Mouse (Mus musculus) midbrain, embryonic 16.5 days (tissue): Measurements from ENCODE around the gene S100a1. TPM values are rescaled to one million over a fixed set of nuclear protein-coding genes. Genes with fewer than 3 reads are reported as not detected.
A peak's percentile ranks its signal among the peaks of the same experiment; 100 is the strongest.

ENCODE experiments used
- ATAC-seq: fragments of 200-750 bp; cut with Nextera tagmentation; 2 replicates; pipeline ENCODE4 v1.8.0; 2017; ENCODE audit warnings: moderate TSS enrichment
- H3K27ac ChIP-seq: fragments of 300-500 bp; sonication (generic); 2 replicates; pipeline ENCODE4 v1.5.1; 2014; ENCODE audit warnings: mild to moderate bottlenecking, low read length, mixed read lengths
- H3K27me3 ChIP-seq: fragments of 300-500 bp; sonication (generic); 2 replicates; pipeline ENCODE4 v1.6.1; 2014; ENCODE audit warnings: low read depth, low read length, mixed read lengths; ENCODE audit not compliant: control insufficient read depth, insufficient read depth
- H3K36me3 ChIP-seq: fragments of 300-500 bp; sonication (generic); 2 replicates; pipeline ENCODE4 v1.6.1; 2014; ENCODE audit warnings: mild to moderate bottlenecking, low read length, moderate library complexity, mixed read lengths; ENCODE audit not compliant: control insufficient read depth, insufficient read depth
- H3K4me1 ChIP-seq: fragments of 300-500 bp; sonication (generic); 2 replicates; pipeline ENCODE4 v1.6.1; 2014; ENCODE audit warnings: mild to moderate bottlenecking, low read length, mixed read lengths; ENCODE audit not compliant: control insufficient read depth, insufficient read depth
- H3K4me2 ChIP-seq: fragments of 300-500 bp; sonication (generic); 2 replicates; pipeline ENCODE4 v1.6.1; 2014; ENCODE audit warnings: mild to moderate bottlenecking, low read length, mixed read lengths
- H3K4me3 ChIP-seq: fragments of 300-500 bp; sonication (generic); 2 replicates; pipeline ENCODE4 v1.5.1; 2014; ENCODE audit warnings: low read depth, mild to moderate bottlenecking, low read length, moderate library complexity, mixed read lengths
- H3K9ac ChIP-seq: fragments of 300-500 bp; sonication (generic); 2 replicates; pipeline ENCODE4 v1.6.1; 2014; ENCODE audit warnings: low read depth, low read length, mixed read lengths
- H3K9me3 ChIP-seq: fragments of 300-500 bp; sonication (generic); replicated peaks from 2 replicates; pipeline ENCODE4 v1.6.1; 2014; ENCODE audit warnings: mild to moderate bottlenecking, low read length, mixed read lengths; ENCODE audit not compliant: control insufficient read depth, poor library complexity, severe bottlenecking
- WGBS: fragments of 180-500 bp; shearing (Covaris S2); extraction: QIAGEN DNeasy Blood & Tissue Kit; methylation state at CpG from one replicate; pipeline ENCODE4 v1.1.7; 2014; 5-methylcytosine and 5-hydroxymethylcytosine counted together
- polyA plus RNA-seq: library from polyadenylated mRNA; unstranded; fragments of >200 nt; fragmentation: Nextera tagmentation; extraction: Ambion mirVana; gene quantifications from 2 replicates; pipeline ENCODE4 v1.2.1, GENCODE M21; 2015

The S100a1 gene
- polyA plus RNA-seq, 1 experiment from 2014 or later, result 19.5 TPM

DNA sequence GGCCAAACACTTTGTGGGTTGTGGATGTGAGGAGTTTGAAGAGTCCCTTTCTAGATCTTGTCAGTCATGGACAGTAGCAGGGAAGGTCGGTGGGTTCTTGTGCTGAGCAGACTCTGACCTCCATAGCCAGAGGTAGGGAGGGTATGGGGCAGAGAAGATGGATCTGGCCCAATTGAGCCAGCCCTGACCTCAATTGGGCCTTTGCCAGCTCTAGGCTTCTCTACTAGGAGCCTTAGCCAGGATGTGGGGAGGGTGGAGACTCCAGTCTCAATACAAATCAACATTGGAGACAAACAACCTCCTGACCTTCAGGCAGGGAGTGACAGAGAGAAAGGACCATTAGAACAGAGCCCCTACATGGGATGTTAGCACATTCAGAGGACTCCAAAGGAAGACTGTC lies 1.1 kb upstream of the S100a1 start:
- Histone ChIP-seq H3K4me3 (peak overlapping the region; percentile 30), H3K9me3 (no peaks in the 10 kb centered on the region), H3K4me2 (peak overlapping the region; percentile 57), H3K4me1 (peaks cover 7% of the 10 kb centered on the region; the same call in 1 of the 2 replicates), H3K36me3 (no peaks in the 10 kb centered on the region), H3K27me3 (peaks cover 29% of the 10 kb centered on the region), H3K27ac (no peak overlapping the region), H3K9ac (no peak overlapping the region)
- 50% methylated on average over 1 of the region's 1 CpGs for WGBS
- no peak for ATAC-seq

DNA sequence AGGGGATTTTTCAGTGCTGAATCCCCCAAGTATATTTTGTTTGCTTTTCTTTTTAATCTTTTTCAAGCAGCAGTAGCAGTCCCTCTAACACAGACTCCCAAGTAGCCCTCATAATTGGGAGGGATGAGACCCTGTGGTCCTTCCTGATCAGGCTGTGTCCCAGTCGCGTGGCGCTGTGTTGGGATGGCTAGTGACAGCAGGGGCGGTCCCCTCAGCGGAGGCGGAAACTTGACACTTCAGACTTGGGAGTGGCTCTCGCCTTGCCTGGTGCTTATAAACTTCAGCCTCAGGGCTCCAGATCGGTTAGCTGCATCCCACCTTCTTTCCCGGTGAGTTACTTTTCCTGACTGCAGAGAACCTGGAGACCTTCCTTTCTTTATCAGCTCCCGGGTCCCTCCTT lies 499 bp upstream of the S100a1 start:
- Histone ChIP-seq H3K27ac (no peak overlapping the region), H3K36me3 (no peaks in the 10 kb centered on the region), H3K9me3 (no peaks in the 10 kb centered on the region), H3K9ac (peak overlapping the region; percentile 36), H3K4me3 (peak overlapping the region; percentile 30), H3K4me1 (peaks cover 8% of the 10 kb centered on the region; the same call in 1 of the 2 replicates), H3K4me2 (peak overlapping the region; percentile 57), H3K27me3 (peaks cover 29% of the 10 kb centered on the region)
- ATAC-seq, result no peak
- WGBS, result under 1% methylated on average over 10 of the region's 10 CpGs

- 77% methylated on average over 9 of the region's 9 CpGs for WGBS
Measured at GRCm38 (mm10) chr3:90512948-90513642, 1.1 kb downstream of the S100a1 start.

DNA sequence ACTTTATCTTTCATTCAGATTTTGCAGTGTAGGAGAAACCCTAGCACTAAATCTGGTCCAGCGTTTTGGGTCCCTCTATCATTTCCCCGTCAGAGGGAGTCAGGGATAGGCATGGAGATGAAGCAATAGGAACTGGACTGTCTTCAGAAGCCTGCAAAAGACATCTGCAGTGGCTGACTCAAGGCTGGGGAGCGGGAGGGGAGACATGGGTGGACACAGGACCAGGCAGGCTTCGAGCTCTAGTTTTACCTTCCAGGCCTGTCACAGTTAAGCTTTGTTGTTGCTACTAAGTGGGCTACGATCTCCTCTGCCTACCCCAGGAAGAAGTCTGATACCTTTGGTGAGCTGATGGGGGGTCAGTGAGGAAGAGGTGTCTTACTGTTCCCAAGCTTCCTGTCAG lies 1.9 kb downstream of the S100a1 start:
- Histone ChIP-seq H3K9me3 (no peaks in the 10 kb centered on the region), H3K9ac (no peak overlapping the region), H3K36me3 (no peaks in the 10 kb centered on the region), H3K27me3 (peaks cover 29% of the 10 kb centered on the region), H3K4me1 (peaks cover 19% of the 10 kb centered on the region), H3K4me2 (no peak overlapping the region), H3K27ac (no peak overlapping the region), H3K4me3 (no peak overlapping the region)
- ATAC-seq, result no peak
- WGBS, result 89% methylated on average over 5 of the region's 5 CpGs

More at GRCm38 (mm10) chr3:90512948-90513642, 1.1 kb downstream of the S100a1 start:
- no peak overlapping the region for H3K4me2 ChIP-seq
- no peak overlapping the region for H3K27ac ChIP-seq
- H3K27me3 ChIP-seq, result peaks cover 29% of the 10 kb centered on the region
- ATAC-seq, result no peak
- H3K9me3 ChIP-seq, result no peaks in the 10 kb centered on the region
- no peak overlapping the region for H3K4me3 ChIP-seq
- no peak overlapping the region for H3K9ac ChIP-seq
- no peaks in the 10 kb centered on the region for H3K36me3 ChIP-seq
- H3K4me1 ChIP-seq, result peaks cover 11% of the 10 kb centered on the region

DNA sequence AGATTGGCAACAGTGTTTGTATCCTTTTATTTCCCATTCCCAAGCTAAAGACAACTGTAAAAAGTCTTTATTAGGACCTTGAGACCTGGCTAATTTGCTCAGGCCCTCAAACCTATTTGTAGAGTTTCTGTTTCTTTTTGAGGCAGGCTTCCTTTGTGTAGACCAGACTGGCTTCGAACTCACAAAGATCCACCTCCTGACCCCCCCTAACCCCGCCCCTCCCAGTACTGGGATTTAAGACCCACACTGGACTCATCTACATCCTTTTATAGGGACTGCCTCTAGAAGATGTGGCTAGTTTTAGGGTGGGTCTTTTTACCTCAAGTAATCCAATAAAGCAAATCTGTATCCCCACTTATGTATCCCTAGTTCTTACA lies 4.5 kb downstream of the S100a1 start:
- peak overlapping the region; percentile 98 for H3K4me3 ChIP-seq

DNA sequence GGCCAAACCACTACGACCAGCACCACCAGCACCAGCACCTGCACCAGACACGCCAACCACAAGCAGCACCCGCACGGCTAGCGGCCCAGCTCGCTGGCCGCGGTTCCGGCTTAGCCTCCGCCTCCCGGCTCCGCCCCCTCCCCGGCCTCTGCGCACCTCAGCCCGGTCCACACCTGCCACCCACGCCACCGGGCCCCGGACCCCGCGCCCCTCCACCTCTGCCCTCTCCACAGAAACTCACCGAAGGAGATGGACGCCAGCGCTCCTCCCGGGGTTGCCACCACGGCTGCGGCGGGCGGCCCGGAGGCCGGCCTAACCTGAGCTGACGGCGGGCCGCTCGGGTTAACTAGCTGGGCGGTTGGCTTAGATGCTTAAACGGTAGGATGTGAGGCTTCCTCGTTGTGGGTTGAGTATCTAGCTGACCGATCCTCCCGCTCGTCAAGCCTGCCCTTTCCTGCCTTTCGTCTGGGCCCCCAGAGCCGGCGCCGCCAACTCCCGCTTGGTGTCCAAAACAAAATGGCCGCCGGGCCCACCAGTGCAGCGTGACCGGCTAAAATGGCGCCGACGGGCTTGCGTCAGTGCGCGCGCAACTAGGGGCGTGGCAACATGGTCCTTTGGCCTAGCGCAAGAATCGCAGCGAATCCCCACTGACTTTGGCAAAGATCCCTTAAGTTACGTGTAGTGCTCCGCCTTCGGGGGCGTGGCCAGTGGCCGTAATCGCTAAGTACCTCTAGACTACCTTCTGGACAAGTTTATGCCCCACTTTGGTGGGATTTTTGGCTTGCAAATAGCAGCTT lies 5.0 kb downstream of the S100a1 start, which contains the start of gene Chtop:
Gene Chtop (minus strand): TSS at position 549 of the 797 bp plus-strand sequence.
- ATAC-seq, result peak; percentile 91
- under 1% methylated on average over 65 of the region's 66 CpGs for WGBS
- Histone ChIP-seq H3K4me1 (peaks cover 20% of the 10 kb centered on the region), H3K9ac (peak within 1 kb of the TSS; percentile 99), H3K36me3 (peaks cover 9% of the 10 kb centered on the region; the same call in 1 of the 2 replicates), H3K4me3 (peak within 1 kb of the TSS; percentile 98), H3K27me3 (peaks cover 18% of the 10 kb centered on the region), H3K9me3 (no peaks in the 10 kb centered on the region), H3K4me2 (peak within 1 kb of the TSS; percentile 75), H3K27ac (peak within 1 kb of the TSS; percentile 98)

More for the DNA sequence above, 4.5 kb downstream of the S100a1 start:
- H3K4me1 ChIP-seq, result peaks cover 21% of the 10 kb centered on the region
- 13% methylated on average over 2 of the region's 2 CpGs for WGBS
- no peaks in the 10 kb centered on the region for H3K9me3 ChIP-seq
- peak; percentile 41 for ATAC-seq
- peak overlapping the region; percentile 61 for H3K4me2 ChIP-seq
- peak overlapping the region; percentile 98 for H3K27ac ChIP-seq
- peaks cover 22% of the 10 kb centered on the region for H3K27me3 ChIP-seq
- 0 out of 2 replicates have a peak, but pooled peaks cover 7% of the 10 kb centered on the region for H3K36me3 ChIP-seq
- no peak overlapping the region for H3K9ac ChIP-seq

GRCm38 (mm10) chr3:90508287-90508949 lies 5.8 kb downstream of the S100a1 start:
- H3K4me2 ChIP-seq, result peak overlapping the region; percentile 75
- WGBS, result 3% methylated on average over 20 of the region's 20 CpGs
- peaks cover 10% of the 10 kb centered on the region for H3K27me3 ChIP-seq
- H3K9ac ChIP-seq, result peak overlapping the region; percentile 99
- no peak for ATAC-seq
- H3K4me3 ChIP-seq, result peak overlapping the region; percentile 98
- peaks cover 24% of the 10 kb centered on the region for H3K4me1 ChIP-seq
- peak overlapping the region; percentile 98 for H3K27ac ChIP-seq
- peaks cover 9% of the 10 kb centered on the region; the same call in 1 of the 2 replicates for H3K36me3 ChIP-seq
- H3K9me3 ChIP-seq, result no peaks in the 10 kb centered on the region

GRCm38 (mm10) chr3:90506362-90506761 lies 7.8 kb downstream of the S100a1 start:
- Histone ChIP-seq H3K4me1 (peaks cover 26% of the 10 kb centered on the region), H3K36me3 (peaks cover 19% of the 10 kb centered on the region), H3K9me3 (no peaks in the 10 kb centered on the region), H3K27ac (no peak overlapping the region), H3K9ac (no peak overlapping the region), H3K4me3 (no peak overlapping the region), H3K4me2 (no peak overlapping the region), H3K27me3 (no peaks in the 10 kb centered on the region)
- no peak for ATAC-seq
- WGBS, result 94% methylated on average over 3 of the region's 3 CpGs
